Comparison of ENCODE assay signal across 18 mouse cellular contexts in genomic region chr2:6490870-6491269, GRCm38 (mm10).
DNase-seq lines count a peak whose midpoint lies in the region; ATAC-seq and TF ChIP-seq lines count a peak whose summit lies in the region.
"Had no signal": no experiment of that assay in that cellular context is flagged by ENCODE, and none has a peak within 500 bp of the region (broad histone marks: within the 10 kb centered on the region; RNA-seq: fewer than 3 reads in every experiment).

No protein-coding gene starts in this region.

- H3K4me1 ChIP-seq in kidney, postnatal 0 days (replicated peaks; ENCODE audit: insufficient read depth, low read length) = no peaks in the 10 kb centered on the region
- no peaks in the 10 kb centered on the region for H3K4me1 ChIP-seq in midbrain, embryonic 11.5 days (ENCODE audit: control insufficient read depth, insufficient read depth, low read length)
- no peaks in the 10 kb centered on the region for H3K4me1 ChIP-seq in midbrain, embryonic 10.5 days
- no peaks in the 10 kb centered on the region for H3K4me1 ChIP-seq in MEL (ENCODE audit: control insufficient read depth in 1 of 2, insufficient read depth in 2 of 2, low read length in 2 of 2)
- H3K4me1 ChIP-seq: embryonic facial prominence, embryonic 10.5 days; limb, embryonic 13.5 days; lung, embryonic 15.5 days; neural tube, embryonic 13.5 days; stomach, embryonic 15.5 days had no signal

- H3K9ac ChIP-seq in kidney, postnatal 0 days (ENCODE audit: low read depth, low read length) = no peak overlapping the region
- H3K9ac ChIP-seq in midbrain, embryonic 11.5 days (ENCODE audit: low read length) = no peak overlapping the region
- no peak overlapping the region for H3K9ac ChIP-seq in MEL (ENCODE audit: control insufficient read depth, low read depth, low read length, poor library complexity, severe bottlenecking)
- H3K9ac ChIP-seq: heart, embryonic 13.5 days; limb, embryonic 13.5 days; lung, embryonic 15.5 days; neural tube, embryonic 13.5 days; stomach, embryonic 15.5 days had no signal

- TF ChIP-seq CTCF in kidney, postnatal 0 days (IDR thresholded peaks at IDR 0.05; ENCODE audit: low read depth) = peak; percentile 13; the same call in 1 of the 2 replicates
- TF ChIP-seq CTCF in MEL (IDR thresholded peaks at IDR 0.05 in 2 of 3, conservative IDR thresholded peaks at IDR 0.05 in 1 of 3; ENCODE audit: control insufficient read depth in 1 of 3, insufficient read depth in 1 of 3, low read depth in 2 of 3, low read length in 3 of 3, poor library complexity in 1 of 3, severe bottlenecking in 1 of 3) = peak; percentile 64 to 73 (median 67)

- TF ChIP-seq EP300 in MEL (IDR thresholded peaks at IDR 0.05; ENCODE audit: low read depth in 1 of 2, low read length in 2 of 2) = no peak

- 91% methylated on average over 4 of the region's 4 CpGs for WGBS in kidney, postnatal 0 days
- WGBS in midbrain, embryonic 11.5 days = 76% methylated on average over 4 of the region's 4 CpGs
- WGBS in midbrain, embryonic 10.5 days = 80% methylated on average over 4 of the region's 4 CpGs

- no peaks in the 10 kb centered on the region for H3K27me3 ChIP-seq in kidney, postnatal 0 days (ENCODE audit: insufficient read depth, low read length)
- H3K27me3 ChIP-seq in midbrain, embryonic 11.5 days (ENCODE audit: control insufficient read depth, insufficient read depth, low read length) = no peaks in the 10 kb centered on the region
- no peaks in the 10 kb centered on the region for H3K27me3 ChIP-seq in midbrain, embryonic 10.5 days (ENCODE audit: low read depth, poor library complexity, severe bottlenecking)
- no peaks in the 10 kb centered on the region; a peak in 1 of 4 replicates for H3K27me3 ChIP-seq in MEL (ENCODE audit: control insufficient read depth in 1 of 2, insufficient read depth in 2 of 2, low read length in 2 of 2)
- H3K27me3 ChIP-seq: heart, embryonic 13.5 days; limb, embryonic 13.5 days; lung, embryonic 15.5 days; neural tube, embryonic 13.5 days; stomach, embryonic 15.5 days had no signal

- H3K9me3 ChIP-seq in kidney, postnatal 0 days (replicated peaks; ENCODE audit: low read length) = no peaks in the 10 kb centered on the region
- no peaks in the 10 kb centered on the region for H3K9me3 ChIP-seq in midbrain, embryonic 11.5 days (ENCODE audit: control insufficient read depth, low read length)
- no peaks in the 10 kb centered on the region for H3K9me3 ChIP-seq in midbrain, embryonic 10.5 days (replicated peaks)
- H3K9me3 ChIP-seq in MEL (replicated peaks; ENCODE audit: insufficient read depth, low read length) = no peaks in the 10 kb centered on the region
- H3K9me3 ChIP-seq: embryonic facial prominence, embryonic 10.5 days; heart, embryonic 13.5 days; limb, embryonic 13.5 days; lung, embryonic 15.5 days; neural tube, embryonic 13.5 days; stomach, embryonic 15.5 days had no signal

- DNase-seq in kidney, postnatal 0 days (ENCODE audit: low spot score) = no peak
- DNase-seq in kidney, adult 9 months = no peak
- DNase-seq in midbrain, embryonic 11.5 days (ENCODE audit: low spot score, missing footprints) = peak; percentile 8
- DNase-seq in midbrain, embryonic 10.5 days (ENCODE audit: low spot score) = no peak
- DNase-seq in MEL (ENCODE audit: low read depth, low spot score) = peak; percentile 45
- DNase-seq in adrenal gland, postnatal 25 days = no peak
- no peak for DNase-seq in retina, postnatal 1 day
- DNase-seq: cerebellum, adult 2 months; heart, postnatal 4 days; right cerebral cortex, postnatal 14 days had no signal

- no peak overlapping the region for H3K27ac ChIP-seq in kidney, postnatal 0 days
- no peak overlapping the region for H3K27ac ChIP-seq in midbrain, embryonic 11.5 days (ENCODE audit: low read depth, low read length)
- H3K27ac ChIP-seq in midbrain, embryonic 10.5 days (replicated peaks) = no peak overlapping the region
- no peak overlapping the region for H3K27ac ChIP-seq in MEL (ENCODE audit: control insufficient read depth, low read depth, low read length)
- H3K27ac ChIP-seq: embryonic facial prominence, embryonic 10.5 days; heart, embryonic 13.5 days; limb, embryonic 13.5 days; lung, embryonic 15.5 days; neural tube, embryonic 13.5 days; stomach, embryonic 15.5 days had no signal

- peak; percentile 73 for TF ChIP-seq RAD21 in MEL (IDR thresholded peaks at IDR 0.05; ENCODE audit: low read depth, low read length)

- H3K36me3 ChIP-seq in kidney, postnatal 0 days (ENCODE audit: insufficient read depth, low read length) = no peaks in the 10 kb centered on the region
- no peaks in the 10 kb centered on the region for H3K36me3 ChIP-seq in midbrain, embryonic 11.5 days (ENCODE audit: control insufficient read depth, insufficient read depth, low read length)
- H3K36me3 ChIP-seq in midbrain, embryonic 10.5 days = no peaks in the 10 kb centered on the region
- H3K36me3 ChIP-seq in MEL (ENCODE audit: control insufficient read depth in 1 of 2, insufficient read depth in 2 of 2, low read length in 2 of 2) = no peaks in the 10 kb centered on the region
- H3K36me3 ChIP-seq: embryonic facial prominence, embryonic 10.5 days; heart, embryonic 13.5 days; limb, embryonic 13.5 days; lung, embryonic 15.5 days; neural tube, embryonic 13.5 days; stomach, embryonic 15.5 days had no signal

- no peak for TF ChIP-seq POLR2A in MEL (IDR thresholded peaks at IDR 0.05; ENCODE audit: control insufficient read depth in 1 of 2, insufficient read depth in 1 of 2, low read depth in 1 of 2, low read length in 2 of 2, poor library complexity in 1 of 2)

- H3K4me2 ChIP-seq in kidney, postnatal 0 days (ENCODE audit: low read length) = no peak overlapping the region
- no peak overlapping the region for H3K4me2 ChIP-seq in midbrain, embryonic 11.5 days
- H3K4me2 ChIP-seq: heart, embryonic 13.5 days; limb, embryonic 13.5 days; lung, embryonic 15.5 days; neural tube, embryonic 13.5 days; stomach, embryonic 15.5 days had no signal

- no peaks in the 10 kb centered on the region for H3K79me2 ChIP-seq in MEL (ENCODE audit: control insufficient read depth, insufficient read depth, low read length, poor library complexity)

- ATAC-seq in kidney, postnatal 0 days (replicated peaks; ENCODE audit: low FRiP score, low read depth) = no peak
- no peak for ATAC-seq in midbrain, embryonic 11.5 days (ENCODE audit: low FRiP score)
- ATAC-seq: forebrain, embryonic 14.5 days had no signal

- no peak overlapping the region for H3K4me3 ChIP-seq in kidney, postnatal 0 days (replicated peaks; ENCODE audit: low read depth, low read length)
- no peak overlapping the region for H3K4me3 ChIP-seq in midbrain, embryonic 11.5 days (ENCODE audit: low read depth, low read length)
- H3K4me3 ChIP-seq in midbrain, embryonic 10.5 days = no peak overlapping the region
- no peak overlapping the region for H3K4me3 ChIP-seq in MEL (ENCODE audit: control insufficient read depth in 1 of 2, insufficient read depth in 1 of 2, low read depth in 2 of 2, low read length in 2 of 2)
- H3K4me3 ChIP-seq: embryonic facial prominence, embryonic 10.5 days; heart, embryonic 13.5 days; limb, embryonic 13.5 days; lung, embryonic 15.5 days; megakaryocyte, embryonic 14.5 days; neural tube, embryonic 13.5 days; stomach, embryonic 15.5 days had no signal

TF ChIP-seq in MEL, 35 proteins besides CTCF, POLR2A, EP300 and RAD21:
- no peak for TF ChIP-seq USF2 (IDR thresholded peaks at IDR 0.05; ENCODE audit: borderline replicate concordance in 1 of 2, insufficient read depth in 1 of 2, low read depth in 1 of 2, low read length in 2 of 2)
- TF ChIP-seq TAL1 (IDR thresholded peaks at IDR 0.05; ENCODE audit: low read length) = no peak
- TF ChIP-seq ZC3H11A (IDR thresholded peaks at IDR 0.05; ENCODE audit: low read depth, low read length) = peak; percentile 59
- TF ChIP-seq NELFE (IDR thresholded peaks at IDR 0.05; ENCODE audit: low read depth, low read length) = no peak
- TF ChIP-seq SMC3 (IDR thresholded peaks at IDR 0.05; ENCODE audit: low read depth, low read length) = peak; percentile 63
TF ChIP-seq in MEL: peak in this region for 2.

Comparison
In these comparisons a context has a peak if more than half of its experiments do, and no peak if none do; other contexts are left out.
1. DNase-seq: peak in midbrain, embryonic 11.5 days (single experiment) and MEL (single experiment); none in kidney, postnatal 0 days (single experiment), kidney, adult 9 months (single experiment), midbrain, embryonic 10.5 days (single experiment), adrenal gland, postnatal 25 days (single experiment) and retina, postnatal 1 day (single experiment).